In the genomic region with DNA sequence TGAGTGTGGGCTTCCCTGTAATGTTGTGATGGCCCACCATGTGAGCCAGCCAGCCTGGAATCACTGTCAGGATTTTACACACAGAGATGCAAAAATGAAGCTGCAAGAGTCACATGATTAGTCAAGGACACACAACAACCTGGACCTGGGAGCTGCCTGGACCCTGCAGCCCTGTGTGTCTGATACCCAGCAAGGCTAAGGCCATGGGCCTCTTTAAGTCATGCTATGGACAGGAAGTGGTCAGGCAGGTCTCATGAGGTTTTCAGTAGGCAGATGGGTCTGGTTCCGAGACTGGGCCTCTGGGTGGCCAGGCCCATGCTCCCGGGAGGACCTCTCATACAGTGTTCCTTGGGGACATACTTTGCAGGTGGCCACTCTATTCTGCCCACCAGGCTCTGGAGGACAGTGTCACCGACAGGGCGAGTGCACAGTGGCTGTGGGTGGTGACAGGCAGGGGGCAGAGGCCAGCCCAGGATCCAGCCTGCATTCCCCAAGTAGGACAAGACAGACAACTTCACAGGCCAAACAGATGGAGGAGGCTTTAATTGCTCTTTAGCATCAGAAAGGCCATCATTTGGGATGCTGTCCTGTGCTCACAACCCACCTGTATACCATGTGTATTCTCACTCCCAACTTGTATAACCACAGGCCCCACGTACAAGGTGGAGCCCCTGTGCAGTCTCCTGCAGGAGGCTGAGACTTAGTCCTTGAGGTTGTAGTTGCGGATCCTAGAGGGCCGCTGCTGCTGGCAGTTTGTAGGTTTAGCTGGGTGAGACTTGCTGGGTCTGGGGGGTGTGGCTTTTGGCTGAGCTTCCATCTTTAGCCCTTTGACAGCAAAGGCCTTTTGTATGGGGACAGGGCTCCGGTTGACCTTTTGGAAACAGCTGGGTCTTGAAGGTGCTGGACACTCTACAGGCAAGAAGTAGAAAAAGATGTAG, we compare ENCODE assay signal across 9 mouse cellular contexts. TPM values are rescaled to one million over a fixed set of nuclear protein-coding genes. Genes with fewer than 3 reads are reported as not detected.
DNase-seq lines count a peak whose midpoint lies in the region; ATAC-seq and TF ChIP-seq lines count a peak whose summit lies in the region.
"Had no signal": no experiment of that assay in that cellular context is flagged by ENCODE, and none has a peak within 500 bp of the region (broad histone marks: within the 10 kb centered on the region; RNA-seq: fewer than 3 reads in every experiment).

No protein-coding gene starts in this region.

- H3K4me1 ChIP-seq in kidney, postnatal 0 days (replicated peaks; ENCODE audit: insufficient read depth, low read length), result peaks cover 21% of the 10 kb centered on the region
- peaks cover 27% of the 10 kb centered on the region for H3K4me1 ChIP-seq in embryonic facial prominence, embryonic 15.5 days
- peaks cover 26% of the 10 kb centered on the region for H3K4me1 ChIP-seq in hindbrain, embryonic 11.5 days (replicated peaks; ENCODE audit: control insufficient read depth, insufficient read depth, low read length)
- peaks cover 39% of the 10 kb centered on the region for H3K4me1 ChIP-seq in midbrain, embryonic 11.5 days (ENCODE audit: control insufficient read depth, insufficient read depth, low read length)

- WGBS in kidney, postnatal 0 days, result 86% methylated on average over 8 of the region's 8 CpGs
- 89% methylated on average over 8 of the region's 8 CpGs for WGBS in embryonic facial prominence, embryonic 15.5 days
- WGBS in hindbrain, embryonic 11.5 days, result 74% methylated on average over 8 of the region's 8 CpGs
- 78% methylated on average over 8 of the region's 8 CpGs for WGBS in midbrain, embryonic 11.5 days

- ATAC-seq in kidney, postnatal 0 days (replicated peaks; ENCODE audit: low FRiP score, low read depth), result no peak
- no peak for ATAC-seq in embryonic facial prominence, embryonic 15.5 days (ENCODE audit: insufficient number of reproducible peaks, low FRiP score, low TSS enrichment, low read depth)
- ATAC-seq in hindbrain, embryonic 11.5 days (ENCODE audit: low FRiP score), result no peak
- ATAC-seq in midbrain, embryonic 11.5 days (ENCODE audit: low FRiP score), result no peak

- H3K27ac ChIP-seq in kidney, postnatal 0 days, result 0 out of 2 replicates have a peak overlapping the region, but pooled peaks have one; percentile 94
- peak overlapping the region; percentile 97; the same call in 1 of the 2 replicates for H3K27ac ChIP-seq in embryonic facial prominence, embryonic 15.5 days (replicated peaks)
- H3K27ac ChIP-seq in hindbrain, embryonic 11.5 days (ENCODE audit: low read depth, low read length), result peak overlapping the region; percentile 100
- H3K27ac ChIP-seq in midbrain, embryonic 11.5 days (ENCODE audit: low read depth, low read length), result peak overlapping the region; percentile 98

- no peak overlapping the region for H3K4me3 ChIP-seq in kidney, postnatal 0 days (replicated peaks; ENCODE audit: low read depth, low read length)
- H3K4me3 ChIP-seq in embryonic facial prominence, embryonic 15.5 days (replicated peaks), result no peak overlapping the region
- no peak overlapping the region for H3K4me3 ChIP-seq in hindbrain, embryonic 11.5 days (ENCODE audit: low read depth, low read length)
- no peak overlapping the region for H3K4me3 ChIP-seq in midbrain, embryonic 11.5 days (ENCODE audit: low read depth, low read length)

- no peak overlapping the region for H3K4me2 ChIP-seq in kidney, postnatal 0 days (ENCODE audit: low read length)
- no peak overlapping the region for H3K4me2 ChIP-seq in embryonic facial prominence, embryonic 15.5 days (replicated peaks)
- H3K4me2 ChIP-seq in hindbrain, embryonic 11.5 days (replicated peaks; ENCODE audit: low read depth, low read length), result no peak overlapping the region
- no peak overlapping the region for H3K4me2 ChIP-seq in midbrain, embryonic 11.5 days

- H3K27me3 ChIP-seq in kidney, postnatal 0 days (ENCODE audit: insufficient read depth, low read length), result no peaks in the 10 kb centered on the region
- H3K27me3 ChIP-seq in embryonic facial prominence, embryonic 15.5 days, result no peaks in the 10 kb centered on the region
- H3K27me3 ChIP-seq in hindbrain, embryonic 11.5 days (ENCODE audit: control insufficient read depth, insufficient read depth, low read length), result no peaks in the 10 kb centered on the region
- H3K27me3 ChIP-seq in midbrain, embryonic 11.5 days (ENCODE audit: control insufficient read depth, insufficient read depth, low read length), result no peaks in the 10 kb centered on the region

- DNase-seq in kidney, postnatal 0 days (ENCODE audit: low spot score), result no peak
- no peak for DNase-seq in kidney, postnatal 25 days
- no peak for DNase-seq in hindbrain, embryonic 11.5 days (ENCODE audit: low spot score)
- peak; percentile 66 for DNase-seq in midbrain, embryonic 11.5 days (ENCODE audit: low spot score, missing footprints)
- no peak for DNase-seq in thymus, postnatal 25 days
- no peak for DNase-seq in heart, postnatal 4 days
- no peak for DNase-seq in frontal cortex, postnatal 25 days (ENCODE audit: low spot score in 2 of 2)
- DNase-seq: left cerebral cortex, postnatal 4 days had no signal

- no peaks in the 10 kb centered on the region for H3K9me3 ChIP-seq in kidney, postnatal 0 days (replicated peaks; ENCODE audit: low read length)
- H3K9me3 ChIP-seq in embryonic facial prominence, embryonic 15.5 days (replicated peaks), result no peaks in the 10 kb centered on the region
- no peaks in the 10 kb centered on the region for H3K9me3 ChIP-seq in hindbrain, embryonic 11.5 days (ENCODE audit: control insufficient read depth, low read length)
- no peaks in the 10 kb centered on the region for H3K9me3 ChIP-seq in midbrain, embryonic 11.5 days (ENCODE audit: control insufficient read depth, low read length)

- H3K36me3 ChIP-seq in kidney, postnatal 0 days (ENCODE audit: insufficient read depth, low read length), result 0 out of 2 replicates have a peak, but pooled peaks cover 5% of the 10 kb centered on the region
- peaks cover 7% of the 10 kb centered on the region for H3K36me3 ChIP-seq in embryonic facial prominence, embryonic 15.5 days
- H3K36me3 ChIP-seq in hindbrain, embryonic 11.5 days (ENCODE audit: control insufficient read depth, insufficient read depth, low read length), result no peaks in the 10 kb centered on the region
- H3K36me3 ChIP-seq in midbrain, embryonic 11.5 days (ENCODE audit: control insufficient read depth, insufficient read depth, low read length), result peaks cover 7% of the 10 kb centered on the region; the same call in 1 of the 2 replicates

- no peak overlapping the region for H3K9ac ChIP-seq in kidney, postnatal 0 days (ENCODE audit: low read depth, low read length)
- no peak overlapping the region for H3K9ac ChIP-seq in embryonic facial prominence, embryonic 15.5 days
- H3K9ac ChIP-seq in hindbrain, embryonic 11.5 days (ENCODE audit: low read depth, low read length), result peak overlapping the region; percentile 88
- H3K9ac ChIP-seq in midbrain, embryonic 11.5 days (ENCODE audit: low read length), result peak overlapping the region; percentile 94

- 0 out of 2 replicates have a peak, but pooled peaks have one; percentile 2 for TF ChIP-seq CTCF in kidney, postnatal 0 days (IDR thresholded peaks at IDR 0.05; ENCODE audit: low read depth)

RNA-seq across cellular contexts. Expression of gene Fasn, which starts 1.9 kb away (rescaled TPM):
- polyA plus RNA-seq in kidney, postnatal 0 days (2015; fragmentation: Nextera tagmentation; extraction: Ambion mirVana), result 19.8 and 19.9 TPM in 2 replicates
- polyA plus RNA-seq in embryonic facial prominence, embryonic 15.5 days (2015; fragmentation: Nextera tagmentation; extraction: Ambion mirVana), result 46.2 and 48.8 TPM in 2 replicates
- 76.0 and 94.1 TPM in 2 replicates for polyA plus RNA-seq in hindbrain, embryonic 11.5 days (2014; fragmentation: Nextera tagmentation; extraction: Ambion mirVana)
- 80.8 and 94.6 TPM in 2 replicates for polyA plus RNA-seq in midbrain, embryonic 11.5 days (2014; fragmentation: Nextera tagmentation; extraction: Ambion mirVana)
- total RNA-seq in heart, postnatal 4 days (2021), result 10 to 100 TPM; 59.3 to 63.9 TPM

RNA-seq across cellular contexts. Expression of gene Dus1l, which starts 30.1 kb away (rescaled TPM):
- 66.0 and 73.0 TPM in 2 replicates for polyA plus RNA-seq in kidney, postnatal 0 days (2015; fragmentation: Nextera tagmentation; extraction: Ambion mirVana)
- 61.4 and 64.4 TPM in 2 replicates for polyA plus RNA-seq in embryonic facial prominence, embryonic 15.5 days (2015; fragmentation: Nextera tagmentation; extraction: Ambion mirVana)
- polyA plus RNA-seq in hindbrain, embryonic 11.5 days (2014; fragmentation: Nextera tagmentation; extraction: Ambion mirVana), result 70.9 and 71.3 TPM in 2 replicates
- 73.6 and 76.9 TPM in 2 replicates for polyA plus RNA-seq in midbrain, embryonic 11.5 days (2014; fragmentation: Nextera tagmentation; extraction: Ambion mirVana)
- 10 to 100 TPM; 34.0 to 37.5 TPM for total RNA-seq in heart, postnatal 4 days (2021)

RNA-seq across cellular contexts. Expression of gene Gps1, which starts 42.2 kb away (rescaled TPM):
- polyA plus RNA-seq in kidney, postnatal 0 days (2015; fragmentation: Nextera tagmentation; extraction: Ambion mirVana), result 158 and 170 TPM in 2 replicates
- polyA plus RNA-seq in embryonic facial prominence, embryonic 15.5 days (2015; fragmentation: Nextera tagmentation; extraction: Ambion mirVana), result 205 and 214 TPM in 2 replicates
- polyA plus RNA-seq in hindbrain, embryonic 11.5 days (2014; fragmentation: Nextera tagmentation; extraction: Ambion mirVana), result 264 and 272 TPM in 2 replicates
- polyA plus RNA-seq in midbrain, embryonic 11.5 days (2014; fragmentation: Nextera tagmentation; extraction: Ambion mirVana), result 254 and 269 TPM in 2 replicates
- 10 to 100 TPM; 73.0 to 78.0 TPM for total RNA-seq in heart, postnatal 4 days (2021)

RNA-seq across cellular contexts. Expression of gene Rfng, which starts 42.3 kb away (rescaled TPM):
- polyA plus RNA-seq in kidney, postnatal 0 days (2015; fragmentation: Nextera tagmentation; extraction: Ambion mirVana), result 32.4 and 32.6 TPM in 2 replicates
- polyA plus RNA-seq in embryonic facial prominence, embryonic 15.5 days (2015; fragmentation: Nextera tagmentation; extraction: Ambion mirVana), result 56.0 and 62.0 TPM in 2 replicates
- 28.8 and 29.4 TPM in 2 replicates for polyA plus RNA-seq in hindbrain, embryonic 11.5 days (2014; fragmentation: Nextera tagmentation; extraction: Ambion mirVana)
- 28.2 and 30.6 TPM in 2 replicates for polyA plus RNA-seq in midbrain, embryonic 11.5 days (2014; fragmentation: Nextera tagmentation; extraction: Ambion mirVana)
- total RNA-seq in heart, postnatal 4 days (2021), result 10 to 100 TPM; 13.2 to 13.3 TPM

Comparison
In these comparisons a context has a peak if more than half of its experiments do, and no peak if none do; other contexts are left out.
1. H3K9ac ChIP-seq: peak in hindbrain, embryonic 11.5 days (single experiment) and midbrain, embryonic 11.5 days (single experiment); none in kidney, postnatal 0 days (single experiment) and embryonic facial prominence, embryonic 15.5 days (single experiment).
2. Peak in every context shown above with its lines, with median percentiles within 50 percentile points of each other: H3K27ac ChIP-seq.